Mouse (Mus musculus) urinary bladder, postnatal 36 days (tissue): ENCODE data around the gene Lif.

Source experiments
- DNase-seq, 2 experiments: peaks; one replicate each; pipeline ENCODE4 v3.0.0; 2022; ENCODE audit warnings: low spot score in 2 of 2, mixed read lengths in 1 of 2

Lif gene

GRCm38 (mm10) chr11:4229841-4230240 is 27.5 kb upstream of the Lif start:
- no peak for DNase-seq

GRCm38 (mm10) chr11:4231435-4231834 is 25.9 kb upstream of the Lif start:
- DNase-seq, result no peak

- DNase-seq, result no peak
Observed at GRCm38 (mm10) chr11:4232644-4233043, 24.7 kb upstream of the Lif start.

- no peak for DNase-seq
Observed at GRCm38 (mm10) chr11:4235052-4235655, 22.2 kb upstream of the Lif start.

GRCm38 (mm10) chr11:4235665-4236545 is 21.5 kb upstream of the Lif start, which contains the start of gene Osm:
TSS of gene Osm (plus strand) at chr11:4236420.
- no peak for DNase-seq

GRCm38 (mm10) chr11:4236546-4237067 is 20.8 kb upstream of the Lif start:
- DNase-seq, result no peak

GRCm38 (mm10) chr11:4237389-4237912 is 19.9 kb upstream of the Lif start:
- DNase-seq, result no peak

GRCm38 (mm10) chr11:4238167-4238566 is 19.2 kb upstream of the Lif start:
- DNase-seq, result no peak

- no peak for DNase-seq
Observed at GRCm38 (mm10) chr11:4239691-4240090, 17.7 kb upstream of the Lif start.

GRCm38 (mm10) chr11:4240151-4240550 is 17.2 kb upstream of the Lif start:
- DNase-seq, result no peak

- no peak for DNase-seq
Observed at GRCm38 (mm10) chr11:4241180-4241579, 16.2 kb upstream of the Lif start.

- DNase-seq, result no peak
Observed at GRCm38 (mm10) chr11:4246126-4246525, 11.2 kb upstream of the Lif start.

- no peak for DNase-seq
Observed at GRCm38 (mm10) chr11:4246623-4247022, 10.7 kb upstream of the Lif start.

GRCm38 (mm10) chr11:4247201-4247959 is 10.0 kb upstream of the Lif start:
- no peak for DNase-seq

- no peak for DNase-seq
Observed at GRCm38 (mm10) chr11:4249151-4249550, 8.2 kb upstream of the Lif start.

GRCm38 (mm10) chr11:4250290-4250689 is 7.1 kb upstream of the Lif start:
- DNase-seq, result no peak

GRCm38 (mm10) chr11:4251376-4251775 is 6.0 kb upstream of the Lif start:
- no peak for DNase-seq

GRCm38 (mm10) chr11:4252886-4253285 is 4.5 kb upstream of the Lif start:
- DNase-seq, result no peak

GRCm38 (mm10) chr11:4257756-4258155 is 399 bp downstream of the Lif start:
- no peak for DNase-seq

GRCm38 (mm10) chr11:4258657-4259082 is 1.3 kb downstream of the Lif start:
- DNase-seq, result peak; percentile 82

- no peak for DNase-seq
Observed at GRCm38 (mm10) chr11:4260463-4261187, 3.3 kb downstream of the Lif start.
